Mouse (Mus musculus) liver, postnatal 0 days (tissue): ENCODE measurements at regions not wholly inside any gene's neighbourhood (a gene's known extent, or its start where the extent isn't known, plus 50 kb on each side); places are given as distances from the start of the nearest gene placed in this dataset.

Experiments
- ATAC-seq: fragments of 200-750 bp; cut with Nextera tagmentation; 2 replicates; pipeline ENCODE4 v1.8.0; 2017; ENCODE audit warnings: mild to moderate bottlenecking, moderate library complexity
- DNase-seq: peaks from one replicate; pipeline ENCODE4 v3.0.0-alpha.2; 2016
- H3K27ac ChIP-seq: fragments of 300-500 bp; sonication (generic); 2 replicates; pipeline ENCODE4 v1.5.1; 2014; ENCODE audit warnings: antibody characterized with exemption, moderate library complexity, mild to moderate bottlenecking, low read depth
- H3K27me3 ChIP-seq: fragments of 300-500 bp; sonication (generic); 2 replicates; pipeline ENCODE4 v1.6.1; 2014; ENCODE audit warnings: low read length, control low read depth, mixed read lengths; ENCODE audit not compliant: insufficient read depth
- H3K36me3 ChIP-seq: fragments of 300-500 bp; sonication (generic); replicated peaks from 2 replicates; pipeline ENCODE4 v1.6.1; 2014; ENCODE audit warnings: mild to moderate bottlenecking, control low read depth, low read length, moderate library complexity, mixed read lengths; ENCODE audit not compliant: insufficient read depth
- H3K4me1 ChIP-seq: fragments of 300-500 bp; sonication (generic); 2 replicates; pipeline ENCODE4 v1.6.1; 2014; ENCODE audit warnings: antibody characterized with exemption, mild to moderate bottlenecking, control low read depth; ENCODE audit not compliant: insufficient read depth
- H3K4me2 ChIP-seq: fragments of 300-500 bp; sonication (generic); 2 replicates; pipeline ENCODE4 v1.6.1; 2014; ENCODE audit warnings: low read depth, mild to moderate bottlenecking, low read length, moderate library complexity, mixed read lengths
- H3K4me3 ChIP-seq: fragments of 300-500 bp; sonication (generic); 2 replicates; pipeline ENCODE4 v1.5.1; 2014; ENCODE audit warnings: low read depth, low read length
- H3K9ac ChIP-seq: fragments of 300-500 bp; sonication (generic); replicated peaks from 2 replicates; pipeline ENCODE4 v1.6.1; 2014; ENCODE audit warnings: mild to moderate bottlenecking, moderate library complexity
- H3K9me3 ChIP-seq: fragments of 300-500 bp; sonication (generic); 2 replicates; pipeline ENCODE4 v1.6.1; 2016; ENCODE audit warnings: mild to moderate bottlenecking, control low read depth, low read length, mixed read lengths
- CTCF ChIP-seq: sonication (generic); IDR thresholded peaks from 2 replicates; pipeline ENCODE4 v1.5.1; 2016; ENCODE audit warnings: antibody characterized with exemption, low read depth
- EP300 ChIP-seq: IDR thresholded peaks from 2 replicates; pipeline ENCODE4 v1.6.1; 2016; ENCODE audit warnings: antibody characterized with exemption, low read depth, mild to moderate bottlenecking
- WGBS: fragments of 180-500 bp; shearing (Covaris S2); extraction: QIAGEN DNeasy Blood & Tissue Kit; methylation state at CpG from one replicate; pipeline ENCODE4 v1.1.7; 2014; ENCODE audit not compliant: insufficient replicate concordance; 5-methylcytosine and 5-hydroxymethylcytosine counted together

DNA sequence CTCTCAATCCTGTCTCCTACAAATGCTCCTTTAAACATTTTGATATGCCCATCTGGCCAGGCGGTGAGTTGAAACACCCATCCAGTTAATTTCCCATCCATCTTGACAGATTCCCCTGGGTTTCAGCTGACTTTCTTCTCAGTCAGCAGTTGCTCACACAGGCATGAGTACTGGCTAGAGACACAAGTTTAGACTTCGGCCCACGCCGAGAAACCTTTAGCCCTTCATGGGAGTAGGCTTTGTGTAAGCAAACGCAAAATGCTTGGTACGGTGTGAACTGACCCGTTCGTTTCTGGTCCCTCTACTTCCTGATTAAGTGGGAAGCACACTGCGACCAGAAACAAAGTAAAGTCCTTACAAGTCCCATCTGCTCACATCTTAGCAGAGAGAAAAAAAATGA is 401.6 kb downstream of the Rapgef2 start:
- no peak for ATAC-seq
- DNase-seq: no peak
- H3K4me2 ChIP-seq: no peak overlapping the region
- TF ChIP-seq CTCF (no peak), EP300 (no peak)
- H3K4me3 ChIP-seq: no peak overlapping the region
- 71% methylated on average over 9 of the region's 9 CpGs for WGBS
- no peaks in the 10 kb centered on the region for H3K9me3 ChIP-seq
- H3K9ac ChIP-seq: no peak overlapping the region
- H3K27me3 ChIP-seq: no peaks in the 10 kb centered on the region
- no peak overlapping the region for H3K27ac ChIP-seq
- no peaks in the 10 kb centered on the region for H3K4me1 ChIP-seq
- H3K36me3 ChIP-seq: no peaks in the 10 kb centered on the region

DNA sequence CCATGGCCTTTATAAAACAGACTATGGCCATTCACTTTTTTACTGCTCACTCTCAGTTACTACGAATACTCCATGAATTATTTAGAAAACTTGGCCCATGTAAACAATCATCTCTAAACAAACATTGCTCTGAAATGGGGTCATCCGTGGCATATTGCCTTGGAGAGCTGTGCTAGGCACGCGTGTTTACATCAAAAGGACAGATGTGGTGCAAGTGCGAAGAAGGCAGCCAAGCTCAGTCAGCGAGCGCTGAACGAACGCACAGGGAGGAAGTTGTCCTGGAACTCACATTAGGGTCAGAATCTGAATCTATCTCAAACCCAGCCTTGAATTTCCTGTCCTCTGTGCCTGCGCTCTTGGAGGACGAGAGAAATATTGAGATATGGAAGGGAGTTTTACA is 402.3 kb downstream of the Rapgef2 start:
- ATAC-seq: no peak

DNA sequence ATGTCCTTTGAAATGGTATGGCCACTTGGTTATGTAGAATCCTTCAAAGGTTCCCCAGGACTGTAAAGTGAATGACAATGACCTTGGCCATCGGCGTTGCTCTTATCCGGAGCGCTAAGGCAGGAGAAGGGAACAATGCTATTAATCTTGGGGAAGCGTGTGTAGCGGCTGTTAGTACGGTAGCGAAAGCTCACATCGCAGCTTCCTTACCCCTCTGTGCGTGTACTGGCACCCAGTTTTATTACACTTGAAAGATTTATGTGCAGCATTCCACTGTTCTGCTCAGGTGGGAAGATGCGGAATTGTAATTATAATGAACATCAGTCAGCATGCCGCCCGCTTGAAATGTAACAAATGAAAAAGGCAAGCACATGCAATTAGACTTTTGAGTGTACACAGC is 406.2 kb downstream of the Rapgef2 start:
- no peak for ATAC-seq

More for the DNA sequence above, 402.3 kb downstream of the Rapgef2 start:
- no peaks in the 10 kb centered on the region for H3K9me3 ChIP-seq
- H3K36me3 ChIP-seq: no peaks in the 10 kb centered on the region
- no peak for DNase-seq
- H3K4me2 ChIP-seq: no peak overlapping the region
- no peak overlapping the region for H3K4me3 ChIP-seq
- H3K9ac ChIP-seq: no peak overlapping the region
- WGBS: 74% methylated on average over 11 of the region's 11 CpGs
- H3K4me1 ChIP-seq: no peaks in the 10 kb centered on the region
- no peak overlapping the region for H3K27ac ChIP-seq
- H3K27me3 ChIP-seq: no peaks in the 10 kb centered on the region
- TF ChIP-seq CTCF (no peak), EP300 (no peak)

DNA sequence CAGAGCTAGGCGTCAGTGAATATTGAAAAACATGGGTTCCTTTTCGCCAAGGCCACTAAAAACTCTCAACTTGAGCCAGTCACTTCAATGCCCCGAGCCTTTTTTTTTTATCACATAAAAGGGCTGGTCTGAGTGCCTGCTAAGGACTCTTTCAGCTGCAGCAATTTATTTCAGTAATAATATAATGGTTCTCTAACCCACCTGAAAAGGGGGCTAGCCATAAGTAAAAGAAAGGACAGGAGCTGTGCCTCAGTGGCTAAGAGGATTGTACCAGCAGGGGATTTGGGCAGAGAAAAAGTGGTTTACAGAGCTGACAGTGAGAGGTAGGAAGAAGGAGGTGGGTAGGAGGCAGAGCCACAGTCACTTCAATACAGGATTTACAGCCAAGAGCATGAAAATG is 409.0 kb downstream of the Rapgef2 start:
- Histone ChIP-seq H3K36me3 (no peaks in the 10 kb centered on the region), H3K4me2 (no peak overlapping the region)
- no peak for TF ChIP-seq CTCF
- no peak for TF ChIP-seq EP300

More for the DNA sequence above, 406.2 kb downstream of the Rapgef2 start:
- Histone ChIP-seq H3K4me1 (no peaks in the 10 kb centered on the region), H3K27ac (no peak overlapping the region), H3K36me3 (no peaks in the 10 kb centered on the region), H3K9ac (no peak overlapping the region), H3K9me3 (no peaks in the 10 kb centered on the region), H3K4me2 (no peak overlapping the region), H3K4me3 (no peak overlapping the region), H3K27me3 (no peaks in the 10 kb centered on the region)
- TF ChIP-seq EP300: no peak
- TF ChIP-seq CTCF: no peak
- DNase-seq: no peak
- 78% methylated on average over 13 of the region's 13 CpGs for WGBS

DNA sequence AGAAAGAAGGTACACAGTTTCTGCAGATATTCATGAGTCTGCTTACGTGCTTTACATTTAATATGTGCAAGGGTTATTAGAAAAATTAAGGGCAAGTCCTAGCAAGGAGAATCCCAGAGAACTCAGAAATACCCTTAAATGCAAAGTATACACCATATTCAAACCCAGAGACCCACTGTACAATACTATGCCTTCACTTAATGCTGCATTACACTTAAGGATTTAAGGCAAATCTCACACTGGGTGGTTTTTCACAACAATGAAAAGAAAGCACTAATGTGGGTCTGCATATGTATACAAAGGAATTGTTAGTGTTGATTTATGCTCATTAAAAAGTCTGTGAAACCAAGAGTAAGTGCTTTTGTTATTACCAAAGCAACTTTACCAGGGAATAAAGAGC is 419.4 kb downstream of the Rapgef2 start:
- DNase-seq: no peak
- Histone ChIP-seq H3K27ac (no peak overlapping the region), H3K4me1 (no peaks in the 10 kb centered on the region), H3K9me3 (no peaks in the 10 kb centered on the region), H3K4me3 (no peak overlapping the region), H3K27me3 (no peaks in the 10 kb centered on the region), H3K36me3 (no peaks in the 10 kb centered on the region), H3K4me2 (no peak overlapping the region), H3K9ac (no peak overlapping the region)
- ATAC-seq: no peak
- WGBS: 68% methylated on average over 1 of the region's 1 CpGs
- no peak for TF ChIP-seq EP300

More for the DNA sequence above, 409.0 kb downstream of the Rapgef2 start:
- H3K27ac ChIP-seq: no peak overlapping the region
- WGBS: 79% methylated on average over 3 of the region's 3 CpGs
- H3K4me3 ChIP-seq: no peak overlapping the region
- H3K4me1 ChIP-seq: no peaks in the 10 kb centered on the region
- H3K9ac ChIP-seq: no peak overlapping the region
- H3K27me3 ChIP-seq: no peaks in the 10 kb centered on the region
- ATAC-seq (no peak), DNase-seq (no peak)
- no peaks in the 10 kb centered on the region for H3K9me3 ChIP-seq

DNA sequence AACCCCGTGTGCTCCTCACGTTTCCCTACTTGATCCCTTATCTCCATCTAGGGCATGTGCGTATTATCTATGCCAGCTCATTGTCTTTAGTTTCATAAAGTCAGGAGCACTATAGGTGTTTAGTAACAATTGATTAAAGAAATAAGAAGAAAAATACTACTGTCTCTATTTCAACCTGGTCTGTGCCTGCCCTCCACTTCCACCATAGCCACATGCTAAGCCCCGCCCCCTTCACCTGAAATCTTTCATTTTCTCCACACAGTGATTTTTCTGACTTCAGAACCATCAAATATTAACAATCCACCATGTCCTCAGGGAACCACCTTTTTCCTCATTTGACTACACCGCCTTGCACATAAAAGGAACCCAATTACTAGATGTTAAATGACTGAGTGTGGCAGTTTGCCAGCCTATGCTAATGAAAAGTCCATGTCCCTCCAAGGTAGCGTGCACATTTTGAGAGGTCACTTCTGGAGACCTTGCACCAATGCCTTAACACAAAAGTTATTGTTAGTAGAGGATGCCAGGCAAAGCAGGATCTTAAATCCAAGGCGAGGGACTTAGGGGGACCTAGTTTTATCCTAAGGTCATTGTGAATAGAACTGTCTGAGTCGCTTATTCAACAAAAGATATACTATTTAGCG is 420.1 kb downstream of the Rapgef2 start:
- H3K27ac ChIP-seq: no peak overlapping the region
- DNase-seq (no peak), ATAC-seq (no peak)
- H3K4me3 ChIP-seq: no peak overlapping the region
- TF ChIP-seq EP300 (no peak), CTCF (no peak)
- no peak overlapping the region for H3K4me2 ChIP-seq
- H3K9me3 ChIP-seq: no peaks in the 10 kb centered on the region
- H3K9ac ChIP-seq: no peak overlapping the region
- 74% methylated on average over 9 of the region's 9 CpGs for WGBS
- H3K36me3 ChIP-seq: no peaks in the 10 kb centered on the region
- H3K27me3 ChIP-seq: no peaks in the 10 kb centered on the region
- no peaks in the 10 kb centered on the region for H3K4me1 ChIP-seq

DNA sequence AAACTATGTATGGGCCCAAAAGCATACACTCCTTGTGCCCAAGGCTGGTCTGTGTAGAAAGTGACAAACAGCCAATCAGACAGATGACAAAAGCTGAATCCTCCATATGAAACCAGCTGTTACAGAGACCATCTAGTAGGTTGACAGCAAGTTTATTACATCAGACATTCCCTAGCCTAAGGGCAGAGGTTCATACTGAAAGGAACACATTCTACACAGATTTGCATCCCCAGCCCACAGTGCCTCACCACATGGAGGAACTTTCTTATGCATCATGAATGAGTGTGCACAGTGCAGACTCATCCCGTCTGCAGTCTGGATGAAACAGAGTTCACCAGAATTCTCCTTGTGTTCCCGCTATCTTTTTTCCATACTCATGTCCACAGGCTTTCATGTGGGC is 423.3 kb downstream of the Rapgef2 start:
- DNase-seq: no peak
- 87% methylated on average over 2 of the region's 2 CpGs for WGBS
- H3K4me3 ChIP-seq: no peak overlapping the region
- no peak overlapping the region for H3K27ac ChIP-seq
- H3K4me1 ChIP-seq: no peaks in the 10 kb centered on the region
- H3K9me3 ChIP-seq: no peaks in the 10 kb centered on the region
- no peaks in the 10 kb centered on the region for H3K27me3 ChIP-seq
- H3K4me2 ChIP-seq: no peak overlapping the region
- H3K9ac ChIP-seq: no peak overlapping the region
- H3K36me3 ChIP-seq: no peaks in the 10 kb centered on the region
- no peak for ATAC-seq
- no peak for TF ChIP-seq EP300
- TF ChIP-seq CTCF: no peak
